Mouse (Mus musculus): ENCODE results near the gene Cabin1. TPM values are rescaled to one million over a fixed set of nuclear protein-coding genes. Genes with fewer than 3 reads are reported as not detected.

Cabin1 gene
- total and polyA plus RNA-seq, 3 experiments: 27.2 to 115 (median 54.9) TPM

- Histone ChIP-seq H3K36me3 (ENCODE audit: control insufficient read depth in 1 of 2, insufficient read depth in 2 of 2, low read length in 2 of 2) (no peaks in the 10 kb centered on the region), H3K4me1 (ENCODE audit: control insufficient read depth in 1 of 2, insufficient read depth in 2 of 2, low read length in 2 of 2) (no peaks in the 10 kb centered on the region), H3K4me3 (ENCODE audit: control insufficient read depth in 1 of 2, insufficient read depth in 1 of 2, low read depth in 2 of 2, low read length in 2 of 2) (no peak overlapping the region), H3K9ac (ENCODE audit: control insufficient read depth, low read depth, low read length, poor library complexity, severe bottlenecking) (no peak overlapping the region), H3K79me2 (ENCODE audit: control insufficient read depth, insufficient read depth, low read length, poor library complexity) (no peaks in the 10 kb centered on the region), H3K9me3 (replicated peaks; ENCODE audit: insufficient read depth, low read length) (no peaks in the 10 kb centered on the region), H3K27ac (ENCODE audit: control insufficient read depth, low read depth, low read length) (no peak overlapping the region), H3K27me3 (ENCODE audit: control insufficient read depth in 1 of 2, insufficient read depth in 2 of 2, low read length in 2 of 2) (no peaks in the 10 kb centered on the region; a peak in 1 of 4 replicates)
- no peak for DNase-seq (ENCODE audit: low read depth, low spot score)
- TF ChIP-seq USF1 (IDR thresholded peaks at IDR 0.05; ENCODE audit: low read depth, low read length) (no peak), POLR2AphosphoS2 (IDR thresholded peaks at IDR 0.05; ENCODE audit: low read length) (no peak)
Observed at GRCm38 (mm10) chr10:75634610-75635009, 129.5 kb downstream of the Cabin1 start.

GRCm38 (mm10) chr10:75633576-75634139, 130.5 kb downstream of the Cabin1 start:
- no peaks in the 10 kb centered on the region for H3K9me3 ChIP-seq (replicated peaks; ENCODE audit: insufficient read depth, low read length)
- no peaks in the 10 kb centered on the region for H3K79me2 ChIP-seq (ENCODE audit: control insufficient read depth, insufficient read depth, low read length, poor library complexity)
- no peak for DNase-seq (ENCODE audit: low read depth, low spot score)

GRCm38 (mm10) chr10:75633048-75633447, 131.1 kb downstream of the Cabin1 start:
- no peaks in the 10 kb centered on the region for H3K79me2 ChIP-seq (ENCODE audit: control insufficient read depth, insufficient read depth, low read length, poor library complexity)
- no peak overlapping the region for H3K9ac ChIP-seq (ENCODE audit: control insufficient read depth, low read depth, low read length, poor library complexity, severe bottlenecking)
- H3K36me3 ChIP-seq (ENCODE audit: control insufficient read depth in 1 of 2, insufficient read depth in 2 of 2, low read length in 2 of 2): no peaks in the 10 kb centered on the region
- TF ChIP-seq MXI1 (IDR thresholded peaks at IDR 0.05; ENCODE audit: low read depth, low read length) (no peak), ZKSCAN1 (IDR thresholded peaks at IDR 0.05; ENCODE audit: low read depth, low read length) (no peak), E2F4 (IDR thresholded peaks at IDR 0.05; ENCODE audit: borderline replicate concordance, low read depth, low read length) (no peak), KAT2A (conservative IDR thresholded peaks at IDR 0.05; ENCODE audit: low read depth, low read length) (no peak), MEF2A (IDR thresholded peaks at IDR 0.05; ENCODE audit: extremely low read depth, insufficient replicate concordance, low read depth, low read length, poor library complexity, severe bottlenecking) (no peak), MAX (IDR thresholded peaks at IDR 0.05; ENCODE audit: low read length) (no peak), JUND (IDR thresholded peaks at IDR 0.05; ENCODE audit: low read depth, low read length) (no peak), UBTF (IDR thresholded peaks at IDR 0.05; ENCODE audit: borderline replicate concordance, insufficient read depth, low read depth, low read length) (no peak), ZNF384 (IDR thresholded peaks at IDR 0.05; ENCODE audit: low read depth, low read length) (no peak), ZMIZ1 (IDR thresholded peaks at IDR 0.05; ENCODE audit: low read depth, low read length) (no peak), CHD2 (IDR thresholded peaks at IDR 0.05; ENCODE audit: low read length) (no peak), MAFK (IDR thresholded peaks at IDR 0.05; ENCODE audit: borderline replicate concordance, low read depth, low read length) (no peak), TBP (IDR thresholded peaks at IDR 0.05; ENCODE audit: low read depth, low read length) (no peak)
- no peaks in the 10 kb centered on the region for H3K4me1 ChIP-seq (ENCODE audit: control insufficient read depth in 1 of 2, insufficient read depth in 2 of 2, low read length in 2 of 2)
- H3K4me3 ChIP-seq (ENCODE audit: control insufficient read depth in 1 of 2, insufficient read depth in 1 of 2, low read depth in 2 of 2, low read length in 2 of 2): no peak overlapping the region
- no peak overlapping the region for H3K27ac ChIP-seq (ENCODE audit: control insufficient read depth, low read depth, low read length)
- no peak for DNase-seq (ENCODE audit: low read depth, low spot score)
- no peaks in the 10 kb centered on the region; a peak in 2 of 4 replicates for H3K27me3 ChIP-seq (ENCODE audit: control insufficient read depth in 1 of 2, insufficient read depth in 2 of 2, low read length in 2 of 2)
- no peaks in the 10 kb centered on the region for H3K9me3 ChIP-seq (replicated peaks; ENCODE audit: insufficient read depth, low read length)

More at GRCm38 (mm10) chr10:75633576-75634139, 130.5 kb downstream of the Cabin1 start:
- no peaks in the 10 kb centered on the region for H3K4me1 ChIP-seq (ENCODE audit: control insufficient read depth in 1 of 2, insufficient read depth in 2 of 2, low read length in 2 of 2)
- no peak overlapping the region for H3K9ac ChIP-seq (ENCODE audit: control insufficient read depth, low read depth, low read length, poor library complexity, severe bottlenecking)
- H3K27ac ChIP-seq (ENCODE audit: control insufficient read depth, low read depth, low read length): no peak overlapping the region
- no peak overlapping the region for H3K4me3 ChIP-seq (ENCODE audit: control insufficient read depth in 1 of 2, insufficient read depth in 1 of 2, low read depth in 2 of 2, low read length in 2 of 2)
- no peaks in the 10 kb centered on the region for H3K36me3 ChIP-seq (ENCODE audit: control insufficient read depth in 1 of 2, insufficient read depth in 2 of 2, low read length in 2 of 2)
- peak; percentile 76 for TF ChIP-seq HCFC1 (IDR thresholded peaks at IDR 0.05; ENCODE audit: low read depth, low read length)
- TF ChIP-seq MEF2A (IDR thresholded peaks at IDR 0.05; ENCODE audit: extremely low read depth, insufficient replicate concordance, low read depth, low read length, poor library complexity, severe bottlenecking): no peak
- no peaks in the 10 kb centered on the region; a peak in 1 of 4 replicates for H3K27me3 ChIP-seq (ENCODE audit: control insufficient read depth in 1 of 2, insufficient read depth in 2 of 2, low read length in 2 of 2)
